Mouse (Mus musculus) neural tube, embryonic 15.5 days (tissue): ENCODE data around the gene Golph3. TPM values are rescaled to one million over a fixed set of nuclear protein-coding genes. Genes with fewer than 3 reads are reported as not detected.

ENCODE experiments used
- ATAC-seq: fragments of 200-750 bp; cut with Nextera tagmentation; 2 replicates; pipeline ENCODE4 v1.8.0; 2017; ENCODE audit warnings: mild to moderate bottlenecking, moderate TSS enrichment, moderate library complexity; ENCODE audit not compliant: low FRiP score
- H3K27ac ChIP-seq: fragments of 300-500 bp; sonication (generic); replicated peaks from 2 replicates; pipeline ENCODE4 v1.5.1; 2015; ENCODE audit warnings: mild to moderate bottlenecking, inconsistent platforms
- H3K27me3 ChIP-seq: fragments of 300-500 bp; sonication (generic); replicated peaks from 2 replicates; pipeline ENCODE4 v1.6.1; 2015; ENCODE audit warnings: inconsistent platforms
- H3K36me3 ChIP-seq: fragments of 300-500 bp; sonication (generic); 2 replicates; pipeline ENCODE4 v1.6.1; 2015; ENCODE audit warnings: inconsistent platforms
- H3K4me1 ChIP-seq: fragments of 300-500 bp; sonication (generic); 2 replicates; pipeline ENCODE4 v1.6.1; 2015; ENCODE audit warnings: inconsistent platforms
- H3K4me2 ChIP-seq: fragments of 300-500 bp; sonication (generic); 2 replicates; pipeline ENCODE4 v1.6.1; 2015; ENCODE audit warnings: inconsistent platforms, mild to moderate bottlenecking, moderate library complexity
- H3K4me3 ChIP-seq: fragments of 300-500 bp; sonication (generic); replicated peaks from 2 replicates; pipeline ENCODE4 v1.5.1; 2015; ENCODE audit warnings: mild to moderate bottlenecking, inconsistent platforms
- H3K9ac ChIP-seq: fragments of 300-500 bp; sonication (generic); replicated peaks from 2 replicates; pipeline ENCODE4 v1.6.1; 2015; ENCODE audit warnings: mild to moderate bottlenecking, inconsistent platforms
- H3K9me3 ChIP-seq: fragments of 300-500 bp; sonication (generic); replicated peaks from 2 replicates; pipeline ENCODE4 v1.6.1; 2016; ENCODE audit warnings: inconsistent platforms
- WGBS: fragments of 180-500 bp; shearing (Covaris S2); methylation state at CpG from one replicate; pipeline ENCODE4 v1.1.7; 2015; ENCODE audit warnings: mixed read lengths; 5-methylcytosine and 5-hydroxymethylcytosine counted together
- polyA plus RNA-seq: library from polyadenylated mRNA; unstranded; fragments of >200 nt; fragmentation: Nextera tagmentation; extraction: Ambion mirVana; gene quantifications from 2 replicates; pipeline ENCODE4 v1.2.1, GENCODE M21; 2015

Golph3 gene
- 73.1 and 74.1 TPM in 2 replicates for polyA plus RNA-seq

DNA sequence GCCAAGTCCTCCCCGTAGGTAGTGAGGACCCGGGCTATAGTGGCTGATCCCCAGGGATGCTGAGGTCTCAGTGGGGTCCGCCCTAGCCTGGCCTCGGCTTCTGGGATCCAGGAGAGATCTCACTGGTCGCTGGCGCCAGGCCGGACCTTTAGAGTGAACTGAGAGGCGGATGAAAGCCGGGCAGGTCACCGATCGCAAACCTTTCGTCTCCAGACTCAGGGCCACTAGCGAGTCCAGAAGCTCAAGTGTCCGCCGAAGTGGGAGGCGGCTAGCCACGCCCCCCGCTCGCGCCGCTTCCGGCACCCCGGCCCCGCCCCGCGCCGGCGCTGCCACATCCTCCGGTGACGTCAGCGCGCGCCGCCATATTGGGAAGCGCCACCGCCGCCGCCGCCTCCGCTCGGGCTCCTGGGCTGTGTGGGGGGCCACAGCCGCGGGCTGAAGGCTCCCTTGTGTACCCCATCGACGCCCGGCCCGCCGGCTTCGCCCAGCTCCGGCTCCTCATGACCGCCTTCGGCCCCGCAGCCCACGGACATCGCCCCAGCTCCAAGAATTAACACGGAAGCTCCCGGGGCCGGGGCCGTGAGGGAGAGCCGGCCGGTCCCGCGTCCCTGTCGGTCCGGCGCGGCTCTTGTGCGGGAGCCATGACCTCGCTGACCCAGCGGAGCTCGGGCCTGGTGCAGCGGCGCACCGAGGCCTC is at the start of gene Golph3:
Gene Golph3 (plus strand): TSS at position 360 of the 697 bp plus-strand sequence.
- H3K9me3 ChIP-seq = no peaks in the 10 kb centered on the region
- peak within 1 kb of the TSS; percentile 94 for H3K9ac ChIP-seq
- ATAC-seq = peak; percentile 97
- peaks cover 42% of the 10 kb centered on the region for H3K4me1 ChIP-seq
- no peaks in the 10 kb centered on the region for H3K36me3 ChIP-seq
- under 1% methylated on average over 72 of the region's 74 CpGs for WGBS
- peak within 1 kb of the TSS; percentile 78 for H3K4me2 ChIP-seq
- H3K27ac ChIP-seq = peak within 1 kb of the TSS; percentile 95
- peaks cover 3% of the 10 kb centered on the region; the same call in 1 of the 2 replicates for H3K27me3 ChIP-seq
- peak within 1 kb of the TSS; percentile 99 for H3K4me3 ChIP-seq

DNA sequence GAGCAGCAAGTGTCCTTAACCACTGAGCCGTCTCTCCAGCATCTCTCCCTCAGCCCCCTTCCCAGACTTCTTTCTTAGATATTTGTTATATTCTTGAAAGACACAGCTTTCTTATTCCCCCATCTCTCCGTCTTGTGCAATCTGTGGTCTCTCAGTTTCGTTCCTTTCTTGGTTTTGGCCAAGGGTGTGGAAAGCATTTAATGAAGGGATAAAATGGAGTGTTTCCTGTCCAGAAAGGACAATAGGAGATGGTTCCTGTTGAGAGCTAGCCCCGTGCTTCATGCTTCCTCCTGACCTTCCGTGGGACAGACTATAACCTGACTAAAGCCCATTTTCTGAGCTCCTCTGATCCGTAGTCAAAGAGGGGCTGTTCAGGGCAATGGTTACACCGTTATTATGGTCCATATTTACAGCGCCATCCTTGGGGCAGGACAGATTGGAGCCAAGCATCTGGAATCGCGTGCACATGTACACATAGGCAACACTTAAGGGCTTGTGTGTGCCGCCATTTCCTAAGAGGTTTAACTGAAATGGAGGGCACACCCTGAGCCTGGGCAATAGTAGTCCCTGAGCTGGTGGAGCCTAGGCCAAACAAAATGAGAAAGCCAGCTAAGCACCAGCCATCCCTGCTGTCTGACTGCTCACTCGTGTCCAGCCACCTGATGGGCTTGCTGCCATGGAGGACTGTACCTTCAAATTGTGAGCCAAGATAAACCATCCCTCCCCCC is 47.8 kb upstream of the Golph3 start:
- Histone ChIP-seq H3K27me3 (no peaks in the 10 kb centered on the region), H3K9ac (no peak overlapping the region), H3K4me3 (no peak overlapping the region), H3K36me3 (peaks cover 29% of the 10 kb centered on the region), H3K9me3 (no peaks in the 10 kb centered on the region), H3K4me2 (no peak overlapping the region), H3K4me1 (no peaks in the 10 kb centered on the region), H3K27ac (no peak overlapping the region)
- WGBS = 82% methylated on average over 12 of the region's 12 CpGs
- ATAC-seq = no peak

- 58% methylated on average over 4 of the region's 4 CpGs for WGBS
- no peak for ATAC-seq
Measured at GRCm38 (mm10) chr15:12274053-12274769, 47.0 kb upstream of the Golph3 start.

DNA sequence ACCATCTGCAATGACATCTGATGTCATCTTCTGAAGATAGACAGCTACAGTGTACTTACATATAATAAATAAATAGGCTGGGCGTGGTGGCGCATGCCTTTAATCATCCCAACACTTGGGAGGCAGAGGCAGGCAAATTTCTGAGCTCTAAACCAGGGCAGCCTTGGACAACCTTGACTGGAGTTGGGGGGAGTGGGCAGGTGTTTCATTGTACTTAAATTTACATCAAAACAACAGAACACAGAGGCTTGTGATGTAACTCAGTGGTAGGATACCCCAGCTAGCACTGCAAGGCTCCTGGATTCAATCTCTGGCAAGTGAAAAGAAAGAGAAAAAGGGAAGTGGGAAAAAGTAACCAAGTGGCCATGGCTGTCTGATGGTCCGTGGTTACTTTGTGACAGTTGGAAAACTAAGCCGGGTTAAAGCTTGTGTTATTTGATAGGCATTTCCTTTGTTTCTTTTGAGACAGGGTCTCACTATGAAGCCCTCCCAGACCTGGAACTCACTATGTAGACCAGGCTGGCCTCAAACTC is 46.1 kb upstream of the Golph3 start:
- no peak for ATAC-seq
- H3K9me3 ChIP-seq = no peaks in the 10 kb centered on the region
- H3K36me3 ChIP-seq = peaks cover 15% of the 10 kb centered on the region
- H3K4me3 ChIP-seq = no peak overlapping the region
- H3K9ac ChIP-seq = no peak overlapping the region
- no peaks in the 10 kb centered on the region for H3K27me3 ChIP-seq
- H3K27ac ChIP-seq = no peak overlapping the region
- H3K4me2 ChIP-seq = no peak overlapping the region
- 82% methylated on average over 4 of the region's 4 CpGs for WGBS
- H3K4me1 ChIP-seq = no peaks in the 10 kb centered on the region

More at GRCm38 (mm10) chr15:12274053-12274769, 47.0 kb upstream of the Golph3 start:
- Histone ChIP-seq H3K4me1 (no peaks in the 10 kb centered on the region), H3K4me2 (no peak overlapping the region), H3K9ac (no peak overlapping the region), H3K9me3 (no peaks in the 10 kb centered on the region), H3K27me3 (no peaks in the 10 kb centered on the region), H3K36me3 (peaks cover 23% of the 10 kb centered on the region), H3K4me3 (no peak overlapping the region), H3K27ac (no peak overlapping the region)

DNA sequence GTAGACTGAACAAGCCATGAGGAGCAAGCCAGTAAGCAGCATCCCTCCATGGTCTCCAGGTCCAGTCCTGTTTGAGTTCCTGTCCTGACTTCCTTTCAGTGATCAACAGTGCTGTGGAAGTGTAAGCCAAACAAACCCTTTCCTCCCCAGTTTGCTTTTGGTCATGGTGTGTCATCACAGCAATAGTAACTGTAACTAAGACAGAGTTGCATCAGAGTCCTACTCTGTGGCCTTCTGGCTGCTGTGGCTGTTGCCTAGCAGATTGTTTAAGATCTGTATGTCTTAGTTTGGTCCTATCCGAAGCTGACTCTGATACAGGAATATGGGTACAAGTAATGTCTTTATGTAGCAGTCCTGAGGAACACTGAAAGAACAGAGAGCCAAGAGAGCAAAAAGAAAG is 41.4 kb upstream of the Golph3 start:
- Histone ChIP-seq H3K9ac (no peak overlapping the region), H3K27ac (no peak overlapping the region), H3K4me3 (no peak overlapping the region), H3K36me3 (no peaks in the 10 kb centered on the region), H3K27me3 (no peaks in the 10 kb centered on the region), H3K4me1 (no peaks in the 10 kb centered on the region), H3K9me3 (no peaks in the 10 kb centered on the region), H3K4me2 (no peak overlapping the region)
- WGBS = 91% methylated on average over 1 of the region's 1 CpGs
- ATAC-seq = no peak

GRCm38 (mm10) chr15:12284794-12285534 is 36.3 kb upstream of the Golph3 start:
- no peak for ATAC-seq
- Histone ChIP-seq H3K9me3 (no peaks in the 10 kb centered on the region), H3K4me3 (no peak overlapping the region), H3K4me1 (0 out of 2 replicates have a peak, but pooled peaks cover 3% of the 10 kb centered on the region), H3K27ac (no peak overlapping the region; the same call in 1 of the 2 replicates), H3K36me3 (no peaks in the 10 kb centered on the region), H3K27me3 (no peaks in the 10 kb centered on the region), H3K9ac (no peak overlapping the region), H3K4me2 (no peak overlapping the region)
- WGBS = 83% methylated on average over 6 of the region's 6 CpGs

DNA sequence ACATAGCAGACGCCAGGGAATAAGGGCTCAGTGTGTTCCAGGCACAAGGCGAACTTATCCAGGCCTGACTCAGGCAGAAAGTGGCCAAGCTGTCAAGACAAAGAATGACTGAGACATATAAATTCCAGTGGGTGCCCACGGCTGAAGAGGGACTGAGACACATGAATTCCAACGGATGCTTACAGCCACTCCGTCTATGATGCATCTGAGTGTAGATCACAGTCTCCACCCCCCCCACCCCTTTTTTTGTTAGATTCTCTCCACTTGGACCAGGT is 35.8 kb upstream of the Golph3 start:
- H3K4me2 ChIP-seq = no peak overlapping the region
- H3K27me3 ChIP-seq = no peaks in the 10 kb centered on the region
- H3K9me3 ChIP-seq = no peaks in the 10 kb centered on the region
- WGBS = 79% methylated on average over 5 of the region's 5 CpGs
- no peak overlapping the region for H3K9ac ChIP-seq
- no peaks in the 10 kb centered on the region for H3K36me3 ChIP-seq
- 0 out of 2 replicates have a peak, but pooled peaks cover 3% of the 10 kb centered on the region for H3K4me1 ChIP-seq
- no peak overlapping the region for H3K4me3 ChIP-seq
- H3K27ac ChIP-seq = no peak overlapping the region; the same call in 1 of the 2 replicates
- ATAC-seq = no peak

DNA sequence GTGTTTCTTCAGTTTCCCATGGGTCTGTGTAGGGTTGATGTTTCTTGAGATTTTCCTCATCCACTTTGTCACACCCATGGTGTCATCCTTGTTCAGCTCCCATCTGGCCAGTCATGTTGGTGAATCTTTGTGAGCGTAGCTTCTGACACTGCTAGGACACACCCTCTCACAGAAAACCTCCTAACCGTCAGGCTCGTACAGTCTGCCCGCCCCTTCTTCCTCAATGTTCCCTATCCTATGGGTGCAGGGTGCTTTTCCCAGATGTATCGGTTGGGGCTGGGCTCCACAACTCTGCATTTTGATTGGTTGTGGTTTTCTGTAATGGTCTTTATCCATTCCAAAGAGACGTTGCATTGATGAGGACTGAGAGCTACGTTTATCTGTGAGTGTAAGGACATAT is 30.9 kb upstream of the Golph3 start:
- Histone ChIP-seq H3K4me2 (no peak overlapping the region), H3K4me3 (no peak overlapping the region), H3K9ac (no peak overlapping the region), H3K36me3 (no peaks in the 10 kb centered on the region), H3K27ac (no peak overlapping the region), H3K4me1 (0 out of 2 replicates have a peak, but pooled peaks cover 3% of the 10 kb centered on the region), H3K9me3 (no peaks in the 10 kb centered on the region), H3K27me3 (no peaks in the 10 kb centered on the region)
- no peak for ATAC-seq
- 90% methylated on average over 7 of the region's 7 CpGs for WGBS

DNA sequence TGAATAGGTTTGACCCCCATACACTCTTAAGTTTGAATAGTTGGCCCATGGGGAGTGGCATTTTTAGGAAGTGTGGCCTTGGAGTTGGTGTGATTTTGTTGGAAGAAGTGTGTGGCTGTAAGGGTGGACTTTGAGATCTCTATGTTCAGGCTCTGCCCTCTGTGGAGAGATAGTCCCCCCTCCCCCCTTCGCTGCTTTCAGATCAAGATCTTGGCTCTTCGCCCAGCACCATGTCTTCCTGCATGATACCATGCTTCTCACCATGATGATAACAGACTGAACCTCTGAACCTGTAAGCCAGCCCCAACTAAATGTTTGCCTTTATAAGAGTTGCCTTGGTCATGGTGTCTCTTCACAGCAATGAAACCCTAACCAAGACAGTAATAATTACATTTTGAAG is 29.5 kb upstream of the Golph3 start:
- H3K9ac ChIP-seq = no peak overlapping the region
- no peaks in the 10 kb centered on the region for H3K36me3 ChIP-seq
- H3K9me3 ChIP-seq = no peaks in the 10 kb centered on the region
- WGBS = 95% methylated on average over 2 of the region's 2 CpGs
- H3K4me2 ChIP-seq = no peak overlapping the region
- no peak for ATAC-seq
- H3K27ac ChIP-seq = no peak overlapping the region
- H3K4me3 ChIP-seq = no peak overlapping the region
- no peaks in the 10 kb centered on the region for H3K27me3 ChIP-seq
- no peaks in the 10 kb centered on the region for H3K4me1 ChIP-seq

- WGBS = 70% methylated on average over 2 of the region's 2 CpGs
- ATAC-seq = no peak
- no peak overlapping the region for H3K4me3 ChIP-seq
- H3K9ac ChIP-seq = no peak overlapping the region
- no peak overlapping the region for H3K4me2 ChIP-seq
- H3K27me3 ChIP-seq = no peaks in the 10 kb centered on the region
- H3K9me3 ChIP-seq = no peaks in the 10 kb centered on the region
- H3K27ac ChIP-seq = no peak overlapping the region
- H3K36me3 ChIP-seq = no peaks in the 10 kb centered on the region
- no peaks in the 10 kb centered on the region for H3K4me1 ChIP-seq
Measured at GRCm38 (mm10) chr15:12296228-12296627, 25.0 kb upstream of the Golph3 start.

DNA sequence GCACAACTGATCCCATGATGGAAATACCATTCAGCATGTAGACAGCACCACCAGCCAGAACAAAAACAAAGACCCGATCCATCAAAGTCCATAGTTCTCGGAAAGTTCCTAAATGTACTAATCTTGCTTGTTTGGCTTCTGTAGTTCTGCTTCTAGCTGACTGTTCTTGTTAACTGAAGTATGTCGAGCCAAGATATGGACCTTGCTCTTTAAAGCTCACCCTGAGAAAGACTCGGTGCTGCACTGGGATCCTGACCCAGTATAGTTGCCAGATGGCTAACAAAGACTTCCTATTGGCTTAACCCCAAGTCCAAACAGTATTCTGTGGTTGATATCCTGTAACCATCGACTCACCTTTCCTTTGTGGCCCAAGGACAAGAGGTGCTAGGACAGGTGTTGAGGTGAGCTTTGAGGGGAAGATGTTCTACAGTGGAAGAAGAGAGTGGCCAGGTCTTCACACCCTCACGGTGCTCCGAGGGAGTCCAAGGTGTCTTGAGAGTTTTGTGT is 23.0 kb upstream of the Golph3 start:
- Histone ChIP-seq H3K9me3 (no peaks in the 10 kb centered on the region), H3K36me3 (no peaks in the 10 kb centered on the region), H3K27ac (no peak overlapping the region), H3K4me3 (no peak overlapping the region), H3K27me3 (no peaks in the 10 kb centered on the region), H3K9ac (no peak overlapping the region), H3K4me1 (no peaks in the 10 kb centered on the region), H3K4me2 (no peak overlapping the region)
- 89% methylated on average over 7 of the region's 7 CpGs for WGBS
- no peak for ATAC-seq
